Mouse (Mus musculus) neural tube, embryonic 11.5 days (tissue): ENCODE results near the gene Dvl2. TPM values are rescaled to one million over a fixed set of nuclear protein-coding genes. Genes with fewer than 3 reads are reported as not detected.

Source experiments
- ATAC-seq: fragments of 200-750 bp; cut with Nextera tagmentation; 2 replicates; pipeline ENCODE4 v1.8.0; 2017; ENCODE audit warnings: moderate number of reproducible peaks, mild to moderate bottlenecking, moderate TSS enrichment, moderate library complexity; ENCODE audit not compliant: insufficient read depth, low FRiP score, low TSS enrichment
- DNase-seq: peaks from one replicate; pipeline ENCODE4 v3.0.0-alpha.2; 2015; ENCODE audit warnings: low spot score
- H3K27ac ChIP-seq: fragments of 300-500 bp; sonication (generic); 2 replicates; pipeline ENCODE4 v1.5.1; 2014; ENCODE audit warnings: low read depth, mild to moderate bottlenecking, low read length
- H3K27me3 ChIP-seq: fragments of 300-500 bp; sonication (generic); 2 replicates; pipeline ENCODE4 v1.6.1; 2014; ENCODE audit warnings: mild to moderate bottlenecking, low read length, mixed read lengths; ENCODE audit not compliant: control insufficient read depth, insufficient read depth
- H3K36me3 ChIP-seq: fragments of 300-500 bp; sonication (generic); 2 replicates; pipeline ENCODE4 v1.6.1; 2014; ENCODE audit warnings: mild to moderate bottlenecking, low read length, moderate library complexity, mixed read lengths; ENCODE audit not compliant: control insufficient read depth, insufficient read depth
- H3K4me1 ChIP-seq: fragments of 300-500 bp; sonication (generic); 2 replicates; pipeline ENCODE4 v1.6.1; 2014; ENCODE audit warnings: low read length, mixed read lengths; ENCODE audit not compliant: control insufficient read depth, insufficient read depth
- H3K4me2 ChIP-seq: fragments of 300-500 bp; sonication (generic); 2 replicates; pipeline ENCODE4 v1.6.1; 2014; ENCODE audit warnings: low read depth, mild to moderate bottlenecking, moderate library complexity
- H3K4me3 ChIP-seq: fragments of 300-500 bp; sonication (generic); 2 replicates; pipeline ENCODE4 v1.5.1; 2014; ENCODE audit warnings: low read depth, low read length
- H3K9ac ChIP-seq: fragments of 300-500 bp; sonication (generic); 2 replicates; pipeline ENCODE4 v1.6.1; 2014; ENCODE audit warnings: mild to moderate bottlenecking, low read length
- H3K9me3 ChIP-seq: fragments of 300-500 bp; sonication (generic); 2 replicates; pipeline ENCODE4 v1.6.1; 2016; ENCODE audit warnings: low read length; ENCODE audit not compliant: control insufficient read depth
- WGBS: fragments of 180-500 bp; shearing (Covaris S2); extraction: QIAGEN DNeasy Blood & Tissue Kit; methylation state at CpG from one replicate; pipeline ENCODE4 v1.1.7; 2014; 5-methylcytosine and 5-hydroxymethylcytosine counted together
- polyA plus RNA-seq: library from polyadenylated mRNA; unstranded; fragments of >200 nt; fragmentation: Nextera tagmentation; extraction: Ambion mirVana; gene quantifications from 2 replicates; pipeline ENCODE4 v1.2.1, GENCODE M21; 2014

Dvl2 gene
- polyA plus RNA-seq, 1 experiment from 2014 or later: 39.0 TPM

DNA sequence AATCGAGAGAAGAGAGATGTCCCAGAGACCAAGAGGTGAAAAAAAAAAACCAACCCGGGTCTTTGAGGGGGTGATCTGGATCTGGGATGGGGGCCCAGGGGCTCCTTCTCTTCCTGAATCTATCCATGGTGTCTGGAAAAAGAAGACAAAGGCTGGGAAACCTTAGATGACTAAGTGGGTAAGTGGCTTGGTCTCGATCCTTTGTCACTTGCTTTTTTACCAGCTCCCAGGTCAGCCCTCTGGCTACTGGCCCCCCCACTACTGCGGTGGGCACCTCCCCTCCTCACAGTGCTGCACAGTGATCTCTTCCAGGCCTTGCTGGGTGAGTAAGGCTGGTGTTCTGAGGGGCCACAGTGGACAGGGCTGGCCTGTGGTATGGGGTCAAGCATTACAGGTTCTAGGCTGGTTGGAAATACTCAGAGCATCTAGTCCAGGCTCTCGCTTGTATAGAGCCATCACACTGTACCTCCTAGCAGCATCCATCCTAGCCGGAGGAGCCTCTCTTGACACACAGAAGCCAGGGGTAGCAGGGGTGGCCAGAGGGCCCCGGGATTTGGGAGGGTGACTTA, 16.9 kb downstream of the Dvl2 start:
- peaks cover 2% of the 10 kb centered on the region; the same call in 1 of the 2 replicates for H3K36me3 ChIP-seq
- no peak overlapping the region for H3K4me2 ChIP-seq
- no peaks in the 10 kb centered on the region for H3K27me3 ChIP-seq
- no peak overlapping the region for H3K27ac ChIP-seq
- no peak for ATAC-seq
- H3K4me3 ChIP-seq: no peak overlapping the region
- H3K4me1 ChIP-seq: peaks cover 23% of the 10 kb centered on the region
- H3K9me3 ChIP-seq: no peaks in the 10 kb centered on the region
- no peak overlapping the region for H3K9ac ChIP-seq
- DNase-seq: no peak
- WGBS: 59% methylated on average over 7 of the region's 7 CpGs

DNA sequence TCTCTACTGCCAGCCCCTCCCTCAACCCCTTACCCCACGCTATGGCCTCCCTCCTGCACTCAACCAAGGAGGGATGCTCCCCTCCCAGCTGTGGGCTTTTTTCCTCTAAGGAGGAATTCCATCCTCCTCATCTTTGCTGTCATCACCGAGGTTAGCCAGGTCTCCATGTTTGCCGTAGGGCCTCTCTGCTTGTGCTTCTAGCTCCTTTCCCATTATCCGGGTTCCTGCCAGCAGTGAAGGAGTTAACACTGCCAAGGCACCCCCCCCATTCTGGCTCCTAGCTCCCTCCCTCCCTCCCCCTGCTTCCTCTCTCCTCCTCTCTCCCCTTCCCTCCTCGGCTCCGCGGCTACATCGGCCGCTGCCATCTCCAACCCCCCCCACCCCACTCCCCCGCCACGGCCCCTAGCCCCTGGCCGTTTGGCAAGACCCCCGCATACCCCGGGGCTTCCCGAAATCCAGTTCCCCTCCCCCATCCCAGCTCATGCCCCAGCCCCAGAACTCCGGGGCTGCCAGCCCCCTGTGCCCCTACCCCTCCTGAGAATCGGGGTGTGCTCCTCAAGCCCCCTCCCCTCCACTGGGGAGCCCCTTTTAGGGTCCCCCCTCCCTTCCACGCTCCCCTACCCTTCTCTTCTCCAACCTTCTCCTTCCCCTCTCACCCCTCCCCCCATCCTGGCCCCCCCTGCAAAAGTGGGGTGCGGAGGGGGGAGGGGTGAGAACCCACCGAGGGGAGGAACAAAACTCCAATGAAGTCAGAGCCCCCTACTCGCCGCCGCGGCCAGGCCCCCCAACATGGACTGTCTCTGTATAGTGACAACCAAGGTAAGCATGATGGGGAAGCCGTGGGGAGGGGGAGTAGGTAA, 18.0 kb downstream of the Dvl2 start:
- H3K9ac ChIP-seq: peak overlapping the region; percentile 78
- 1% methylated on average over 20 of the region's 25 CpGs for WGBS
- H3K9me3 ChIP-seq: no peaks in the 10 kb centered on the region
- H3K27me3 ChIP-seq: no peaks in the 10 kb centered on the region
- no peaks in the 10 kb centered on the region for H3K36me3 ChIP-seq
- DNase-seq (peak; percentile 82), ATAC-seq (no peak)
- H3K4me2 ChIP-seq: peak overlapping the region; percentile 90
- peaks cover 27% of the 10 kb centered on the region for H3K4me1 ChIP-seq
- H3K4me3 ChIP-seq: peak overlapping the region; percentile 67
- peak overlapping the region; percentile 78 for H3K27ac ChIP-seq

DNA sequence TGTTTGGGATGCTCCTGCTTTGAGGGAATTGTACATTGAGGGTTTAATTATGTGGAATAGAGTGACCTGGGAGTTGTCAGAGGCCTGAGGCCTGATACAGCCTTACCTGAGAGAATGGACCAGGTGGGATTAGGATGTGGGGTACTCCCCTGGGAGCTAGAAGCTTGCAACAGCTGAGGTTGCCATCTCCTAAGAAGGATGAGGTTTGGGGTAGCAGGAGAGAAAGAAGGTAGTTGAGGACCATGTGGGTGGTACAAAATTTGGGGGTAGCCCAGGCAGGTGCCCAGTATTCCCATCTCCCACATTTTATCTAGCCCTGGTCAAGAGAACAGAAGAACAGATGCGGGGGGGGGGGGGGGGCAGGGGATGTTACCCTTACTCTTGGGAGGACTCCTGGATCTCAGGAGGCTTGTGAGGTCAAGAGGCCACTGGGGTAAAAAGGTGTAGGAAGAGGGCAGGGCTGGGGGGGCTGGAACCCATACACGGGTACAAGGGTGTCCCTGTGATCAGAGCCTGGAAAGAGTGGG, 19.2 kb downstream of the Dvl2 start:
- H3K4me2 ChIP-seq: peak overlapping the region; percentile 90
- ATAC-seq (no peak), DNase-seq (no peak)
- H3K9ac ChIP-seq: no peak overlapping the region
- H3K36me3 ChIP-seq: no peaks in the 10 kb centered on the region
- WGBS: 53% methylated on average over 2 of the region's 2 CpGs
- H3K27ac ChIP-seq: no peak overlapping the region
- H3K27me3 ChIP-seq: no peaks in the 10 kb centered on the region
- no peaks in the 10 kb centered on the region for H3K9me3 ChIP-seq
- peak overlapping the region; percentile 67 for H3K4me3 ChIP-seq
- peaks cover 31% of the 10 kb centered on the region for H3K4me1 ChIP-seq

DNA sequence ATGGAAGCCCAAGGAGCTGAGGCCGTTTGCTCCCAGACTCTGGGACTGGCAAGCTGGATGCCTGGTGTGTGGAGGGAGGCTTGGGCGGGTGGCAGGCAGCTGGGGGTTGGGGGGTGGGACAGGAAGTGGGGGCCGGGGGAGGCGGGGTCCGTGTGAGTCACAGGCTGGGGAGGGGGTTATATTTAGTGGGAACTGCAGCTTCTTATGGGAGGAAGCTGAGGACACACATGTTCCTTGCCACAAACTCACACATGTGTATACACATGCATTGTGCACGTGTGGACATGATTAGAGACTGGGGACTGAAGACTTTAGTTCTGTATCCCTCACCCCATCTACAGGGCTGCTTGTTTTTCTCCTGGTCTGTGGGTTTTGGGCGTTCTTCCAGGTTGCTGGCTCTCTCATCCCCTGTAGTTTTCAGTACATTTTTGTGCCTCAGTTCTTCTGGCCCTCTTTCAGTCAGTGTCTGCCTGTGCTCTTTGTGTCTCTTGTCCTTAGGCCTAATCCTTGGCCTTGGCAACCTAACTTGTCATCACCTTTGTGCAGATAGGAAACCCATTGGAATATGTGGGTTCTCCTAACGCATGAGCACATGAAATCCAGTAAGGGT, 19.7 kb downstream of the Dvl2 start:
- DNase-seq (no peak), ATAC-seq (no peak)
- Histone ChIP-seq H3K9ac (no peak overlapping the region), H3K9me3 (no peaks in the 10 kb centered on the region), H3K27ac (no peak overlapping the region; the same call in none of the 2 replicates), H3K4me2 (peak overlapping the region; percentile 90), H3K27me3 (no peaks in the 10 kb centered on the region), H3K4me1 (peaks cover 28% of the 10 kb centered on the region), H3K36me3 (no peaks in the 10 kb centered on the region), H3K4me3 (peak overlapping the region; percentile 67; the same call in 1 of the 2 replicates)
- 15% methylated on average over 8 of the region's 8 CpGs for WGBS

DNA sequence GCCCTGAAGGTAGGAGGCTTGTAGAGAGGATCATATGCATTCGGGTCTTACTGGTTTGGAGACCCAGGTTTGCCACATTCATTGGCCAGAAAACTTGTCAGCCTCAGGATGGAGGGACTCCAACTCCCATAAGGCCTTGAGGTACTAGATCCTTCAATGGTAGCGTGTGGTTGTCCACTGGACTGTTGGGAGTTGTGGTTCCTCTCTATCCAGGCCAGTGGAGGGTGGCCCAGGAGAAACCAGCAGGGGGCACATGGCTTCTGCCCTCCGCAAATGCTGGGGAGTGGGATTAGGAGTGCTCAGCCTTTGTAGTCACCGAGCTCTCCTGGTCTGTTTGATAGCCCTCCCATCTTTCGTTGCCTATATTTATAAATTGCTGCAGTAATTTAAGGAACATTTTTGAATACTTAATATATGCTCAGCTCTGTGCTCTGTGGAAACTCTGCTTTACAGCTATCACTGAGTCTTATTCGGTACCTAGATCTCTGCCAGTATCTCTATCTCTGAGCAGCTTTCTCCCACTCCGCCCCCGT, 20.4 kb downstream of the Dvl2 start:
- peak overlapping the region; percentile 69 for H3K27ac ChIP-seq
- H3K4me2 ChIP-seq: peak overlapping the region; percentile 90
- H3K36me3 ChIP-seq: no peaks in the 10 kb centered on the region
- H3K9me3 ChIP-seq: no peaks in the 10 kb centered on the region
- H3K4me3 ChIP-seq: peak overlapping the region; percentile 27
- peak; percentile 85 for DNase-seq
- H3K9ac ChIP-seq: peak overlapping the region; percentile 26
- under 1% methylated on average over 8 of the region's 8 CpGs for WGBS
- peak; percentile 72 for ATAC-seq
- H3K27me3 ChIP-seq: no peaks in the 10 kb centered on the region
- peaks cover 29% of the 10 kb centered on the region for H3K4me1 ChIP-seq

DNA sequence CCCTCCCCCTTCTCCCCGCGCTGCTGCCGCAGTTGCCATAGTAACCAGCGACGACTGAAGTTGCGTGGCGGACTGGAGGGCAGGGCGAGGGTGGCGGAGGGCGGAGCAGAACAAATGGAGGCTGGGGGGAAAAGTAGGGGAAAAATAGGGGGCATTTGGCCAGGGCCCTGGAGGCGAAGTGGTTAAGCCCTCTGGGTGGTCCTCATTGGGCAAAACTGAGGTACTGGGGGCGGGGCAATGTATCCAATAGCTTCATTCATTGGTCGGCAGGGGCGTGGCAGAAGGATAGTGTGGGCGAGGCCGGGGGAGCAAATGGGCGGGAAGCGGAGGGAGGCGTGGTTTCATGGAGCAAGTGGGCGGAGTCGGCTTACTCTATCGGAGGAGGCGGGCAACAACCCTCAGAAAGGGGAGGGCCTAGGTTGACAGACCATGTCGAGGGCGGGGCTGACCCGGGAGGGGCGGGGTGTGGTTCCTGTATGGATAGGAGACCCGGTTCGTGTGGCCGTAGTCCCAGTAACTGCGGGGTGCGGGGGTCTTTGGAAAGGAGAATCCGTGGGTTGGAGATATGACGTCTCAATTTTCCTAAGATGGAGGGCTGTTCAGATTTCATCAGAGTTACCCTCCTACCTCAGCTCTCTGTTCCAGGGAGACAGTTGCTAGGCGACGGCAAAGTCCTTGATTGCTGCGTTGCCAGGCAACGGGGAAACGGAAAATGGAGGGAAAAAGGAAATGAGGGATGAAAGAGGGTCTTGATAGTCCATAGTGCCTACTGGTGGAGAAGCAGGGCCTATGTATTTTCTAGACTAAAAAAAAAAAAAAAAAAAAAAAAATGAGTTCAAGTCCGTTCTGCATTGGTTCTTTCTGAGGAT, 21.1 kb downstream of the Dvl2 start:
- peak overlapping the region; percentile 90 for H3K4me2 ChIP-seq
- peak overlapping the region; percentile 26 for H3K9ac ChIP-seq
- ATAC-seq (peak; percentile 74), DNase-seq (peak; percentile 99)
- H3K9me3 ChIP-seq: no peaks in the 10 kb centered on the region
- peak overlapping the region; percentile 27 for H3K4me3 ChIP-seq
- no peaks in the 10 kb centered on the region for H3K36me3 ChIP-seq
- H3K27ac ChIP-seq: peak overlapping the region; percentile 69
- peaks cover 36% of the 10 kb centered on the region for H3K4me1 ChIP-seq
- no peaks in the 10 kb centered on the region for H3K27me3 ChIP-seq
- WGBS: 2% methylated on average over 40 of the region's 40 CpGs

DNA sequence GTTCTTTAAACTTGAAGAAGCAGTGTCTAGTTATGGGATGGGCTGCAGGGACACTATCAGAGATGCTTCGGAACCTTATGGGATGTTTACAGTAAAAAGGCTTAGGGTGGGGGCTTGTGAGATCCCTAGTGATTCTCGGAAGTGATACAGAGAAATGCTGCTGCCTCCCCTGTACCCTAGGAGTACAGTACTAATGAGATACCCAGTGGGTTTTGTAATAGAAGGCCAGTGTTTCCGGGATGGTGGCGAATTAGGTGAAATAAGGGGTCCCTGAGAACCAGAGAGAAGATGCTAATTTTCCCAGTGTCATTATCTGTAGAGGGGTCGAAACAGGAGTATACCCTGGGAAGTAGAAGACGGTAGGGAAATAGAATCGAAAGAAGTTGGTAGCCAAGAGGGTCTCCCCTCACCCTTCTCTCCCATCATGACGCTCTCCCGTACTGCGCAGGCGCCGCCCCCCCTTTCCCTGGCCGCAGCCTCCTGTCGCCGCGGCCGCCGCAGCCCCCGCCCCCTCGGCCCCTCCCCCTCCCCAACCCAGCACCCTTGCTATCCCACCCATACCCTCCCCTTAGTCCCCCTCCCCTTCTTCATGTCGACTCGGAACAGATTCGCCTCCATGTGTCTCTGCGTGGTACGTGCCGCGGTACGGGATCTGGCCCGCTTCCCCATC, 23.2 kb downstream of the Dvl2 start:
- Histone ChIP-seq H3K4me3 (peak overlapping the region; percentile 35), H3K36me3 (no peaks in the 10 kb centered on the region), H3K9ac (peak overlapping the region; percentile 44), H3K4me2 (peak overlapping the region; percentile 60), H3K4me1 (peaks cover 45% of the 10 kb centered on the region), H3K27me3 (no peaks in the 10 kb centered on the region), H3K9me3 (no peaks in the 10 kb centered on the region), H3K27ac (no peak overlapping the region; the same call in 1 of the 2 replicates)
- DNase-seq: peak; percentile 73
- no peak for ATAC-seq
- WGBS: 6% methylated on average over 21 of the region's 29 CpGs
